34 mouse cellular contexts compared by ENCODE assay signal in genomic region chr7:140201090-140201489, GRCm38 (mm10). TPM values are rescaled to one million over a fixed set of nuclear protein-coding genes. Genes with fewer than 3 reads are reported as not detected.
DNase-seq lines count a peak whose midpoint lies in the region; ATAC-seq and TF ChIP-seq lines count a peak whose summit lies in the region.
"Had no signal": no experiment of that assay in that cellular context is flagged by ENCODE, and none has a peak within 500 bp of the region (broad histone marks: within the 10 kb centered on the region; RNA-seq: fewer than 3 reads in every experiment).

No protein-coding gene starts in this region.

- TF ChIP-seq POLR2A in lung, adult 2 months (IDR thresholded peaks at IDR 0.05; ENCODE audit: borderline replicate concordance, extremely low read depth, low read depth, low read length), result no peak

- WGBS in liver, embryonic 12.5 days (ENCODE audit: insufficient replicate concordance), result 47% methylated on average over 4 of the region's 4 CpGs
- 46% methylated on average over 4 of the region's 4 CpGs for WGBS in liver, embryonic 14.5 days (ENCODE audit: insufficient replicate concordance)
- WGBS in lung, adult 2 months, result 79% methylated on average over 4 of the region's 4 CpGs

- H3K9ac ChIP-seq in liver, embryonic 12.5 days, result no peak overlapping the region
- H3K9ac ChIP-seq in liver, embryonic 14.5 days (replicated peaks), result no peak overlapping the region
- H3K9ac ChIP-seq: embryonic facial prominence, embryonic 13.5 days; forebrain, embryonic 13.5 days; forebrain, postnatal 0 days; heart, embryonic 12.5 days; heart, embryonic 15.5 days; hindbrain, embryonic 13.5 days had no signal

- H3K4me1 ChIP-seq in liver, embryonic 12.5 days, result peaks cover 8% of the 10 kb centered on the region
- peaks cover 0 to 10% of the 10 kb centered on the region in 2 experiments; a peak in 3 of 4 replicates for H3K4me1 ChIP-seq in liver, embryonic 14.5 days (replicated peaks; ENCODE audit: control insufficient read depth in 2 of 2, insufficient read depth in 2 of 2, low read length in 1 of 2)
- H3K4me1 ChIP-seq in lung, adult 2 months (ENCODE audit: control insufficient read depth, insufficient read depth, low read length), result no peaks in the 10 kb centered on the region
- H3K4me1 ChIP-seq: embryonic facial prominence, embryonic 10.5 days; embryonic facial prominence, embryonic 13.5 days; forebrain, embryonic 13.5 days; heart, embryonic 12.5 days; heart, embryonic 15.5 days; hindbrain, embryonic 10.5 days; hindbrain, embryonic 13.5 days had no signal

- DNase-seq in liver, result no peak
- no peak for DNase-seq in liver, embryonic 14.5 days (ENCODE audit: low read depth in 3 of 3, low spot score in 3 of 3)
- no peak for DNase-seq in lung, adult 2 months
- DNase-seq in left cerebral cortex, postnatal 4 days, result no peak
- DNase-seq: adrenal gland, adult 8-10 months; adrenal gland, postnatal 25 days; cerebellum, adult 11-12 months; cerebellum, adult 8-10 months; cerebellum, postnatal 10 days; cerebellum, postnatal 36 days; embryo, embryonic 11 days; forebrain, postnatal 0 days; gastrocnemius, adult 2 months; gastrocnemius, postnatal 14 days; heart, postnatal 10 days; heart, postnatal 36 days had no signal

- H3K9me3 ChIP-seq in liver, embryonic 12.5 days (replicated peaks), result no peaks in the 10 kb centered on the region
- no peaks in the 10 kb centered on the region for H3K9me3 ChIP-seq in liver, embryonic 14.5 days (ENCODE audit: control insufficient read depth, low read length)
- H3K9me3 ChIP-seq: embryonic facial prominence, embryonic 10.5 days; embryonic facial prominence, embryonic 13.5 days; forebrain, embryonic 13.5 days; heart, embryonic 12.5 days; heart, embryonic 15.5 days; hindbrain, embryonic 10.5 days; hindbrain, embryonic 13.5 days had no signal

- H3K36me3 ChIP-seq in liver, embryonic 12.5 days, result no peaks in the 10 kb centered on the region
- no peaks in the 10 kb centered on the region for H3K36me3 ChIP-seq in liver, embryonic 14.5 days (replicated peaks; ENCODE audit: control insufficient read depth, insufficient read depth, low read depth)
- H3K36me3 ChIP-seq: embryonic facial prominence, embryonic 10.5 days; embryonic facial prominence, embryonic 13.5 days; heart, embryonic 12.5 days; heart, embryonic 15.5 days; hindbrain, embryonic 10.5 days; hindbrain, embryonic 13.5 days had no signal

- intact Hi-C loops in left cerebral cortex, postnatal 4 days (cut with DNase I), result no loop called here

- 0 out of 2 replicates have a peak, but pooled peaks have one; percentile 50 for ATAC-seq in liver, embryonic 12.5 days
- ATAC-seq in liver, embryonic 14.5 days (ENCODE audit: insufficient read depth), result peak; percentile 56; the same call in 1 of the 2 replicates
- ATAC-seq in megakaryocyte progenitor cell, adult 5-6 weeks (replicated peaks; ENCODE audit: poor library complexity), result peak; percentile 42
- ATAC-seq: activated CD4-positive, CD25-positive, alpha-beta regulatory T cell, adult 4 months; CD4-positive, CD25-positive, alpha-beta regulatory T cell, adult 4 months; forebrain, embryonic 13.5 days; forebrain, postnatal 0 days; hindbrain, embryonic 16.5 days had no signal

- H3K27me3 ChIP-seq in liver, embryonic 12.5 days (replicated peaks), result no peaks in the 10 kb centered on the region
- H3K27me3 ChIP-seq in liver, embryonic 14.5 days (ENCODE audit: control insufficient read depth, insufficient read depth, low read length), result no peaks in the 10 kb centered on the region
- H3K27me3 ChIP-seq: embryonic facial prominence, embryonic 13.5 days; forebrain, embryonic 13.5 days; heart, embryonic 12.5 days; heart, embryonic 15.5 days; hindbrain, embryonic 13.5 days had no signal

- no peak for TF ChIP-seq CTCF in liver, embryonic 14.5 days (IDR thresholded peaks at IDR 0.05; ENCODE audit: low read depth)
- TF ChIP-seq CTCF in lung, adult 2 months (IDR thresholded peaks at IDR 0.05; ENCODE audit: insufficient read depth, low read length), result no peak

- H3K27ac ChIP-seq in liver, embryonic 12.5 days, result no peak overlapping the region
- no peak overlapping the region for H3K27ac ChIP-seq in liver, embryonic 14.5 days
- H3K27ac ChIP-seq: embryonic facial prominence, embryonic 10.5 days; embryonic facial prominence, embryonic 13.5 days; forebrain, embryonic 13.5 days; gastrocnemius, adult 2 months; heart, embryonic 15.5 days; hindbrain, embryonic 10.5 days; hindbrain, embryonic 13.5 days had no signal

- H3K4me2 ChIP-seq in liver, embryonic 12.5 days, result no peak overlapping the region
- H3K4me2 ChIP-seq in liver, embryonic 14.5 days (ENCODE audit: low read depth), result no peak overlapping the region
- H3K4me2 ChIP-seq: embryonic facial prominence, embryonic 13.5 days; forebrain, embryonic 13.5 days; heart, embryonic 12.5 days; heart, embryonic 15.5 days; hindbrain, embryonic 13.5 days had no signal

- no peak for TF ChIP-seq EP300 in liver, embryonic 14.5 days (IDR thresholded peaks at IDR 0.05; ENCODE audit: low read depth)

- no peak overlapping the region for H3K4me3 ChIP-seq in liver, embryonic 12.5 days
- no peak overlapping the region for H3K4me3 ChIP-seq in liver, embryonic 14.5 days (ENCODE audit: insufficient read depth in 1 of 2, low read depth in 2 of 2, low read length in 2 of 2)
- H3K4me3 ChIP-seq in lung, adult 2 months (replicated peaks; ENCODE audit: extremely low read depth, low read depth, low read length), result no peak overlapping the region
- H3K4me3 ChIP-seq: embryonic facial prominence, embryonic 10.5 days; embryonic facial prominence, embryonic 13.5 days; erythroblast, embryonic 14.5 days; forebrain, embryonic 13.5 days; gastrocnemius, adult 2 months; heart, embryonic 12.5 days; heart, embryonic 15.5 days; hindbrain, embryonic 10.5 days; hindbrain, embryonic 13.5 days had no signal

RNA-seq across cellular contexts. Expression of gene Olfr524, which starts 4.7 kb away (rescaled TPM):
- not detected in 2 replicates for polyA plus RNA-seq in liver, embryonic 12.5 days (2016; fragmentation: Nextera tagmentation; extraction: Ambion mirVana)
- not detected in 2 replicates for polyA plus RNA-seq in liver, embryonic 14.5 days (2012; rRNA removed)
- not detected in 2 replicates for polyA plus RNA-seq in liver, embryonic 14.5 days (2014; fragmentation: Nextera tagmentation; extraction: Ambion mirVana)
- not detected in 2 replicates for total RNA-seq in megakaryocyte progenitor cell, adult 5-6 weeks (2015)
- not detected in 2 replicates for total RNA-seq in megakaryocyte progenitor cell, adult 5-6 weeks (2017)
- polyA plus RNA-seq in lung, adult 2 months (2012; rRNA removed), result not detected in 2 replicates
- not detected for total RNA-seq in left cerebral cortex, postnatal 4 days (2021)
- total RNA-seq: adrenal gland, adult 8-10 months; adrenal gland, postnatal 25 days; forebrain, postnatal 0 days; gastrocnemius, adult 2 months; gastrocnemius, postnatal 14 days; gastrocnemius, postnatal 4 days; heart, postnatal 10 days; heart, postnatal 36 days had no signal
- polyA plus RNA-seq: brain, embryonic 14.5 days; C2C12; CD4-positive, CD25-positive, alpha-beta regulatory T cell, adult 4 months; cortical plate, adult 2 months; embryonic facial prominence, embryonic 10.5 days; embryonic facial prominence, embryonic 13.5 days; erythroblast, embryonic 14.5 days; forebrain, embryonic 13.5 days; forebrain, postnatal 0 days; frontal cortex, adult 2 months; heart, embryonic 12.5 days; hindbrain, embryonic 10.5 days; hindbrain, embryonic 13.5 days; hindbrain, embryonic 16.5 days had no signal

RNA-seq across cellular contexts. Expression of gene Cd163l1, which starts 17.0 kb away (rescaled TPM):
- 0.08 TPM in 1 of 2 replicates, not detected in the other for polyA plus RNA-seq in liver, embryonic 12.5 days (2016; fragmentation: Nextera tagmentation; extraction: Ambion mirVana)
- 0.03 and 0.07 TPM in 2 replicates for polyA plus RNA-seq in liver, embryonic 14.5 days (2012; rRNA removed)
- polyA plus RNA-seq in liver, embryonic 14.5 days (2014; fragmentation: Nextera tagmentation; extraction: Ambion mirVana), result not detected in 2 replicates
- not detected in 2 replicates for total RNA-seq in megakaryocyte progenitor cell, adult 5-6 weeks (2015)
- total RNA-seq in megakaryocyte progenitor cell, adult 5-6 weeks (2017), result 0.21 TPM in 1 of 2 replicates, not detected in the other
- 1.7 and 2.8 TPM in 2 replicates for polyA plus RNA-seq in lung, adult 2 months (2012; rRNA removed)
- under 1 TPM; 0.32 to 0.58 TPM for total RNA-seq in left cerebral cortex, postnatal 4 days (2021)
- total RNA-seq: adrenal gland, adult 8-10 months; adrenal gland, postnatal 25 days; forebrain, postnatal 0 days; gastrocnemius, adult 2 months; gastrocnemius, postnatal 14 days; heart, postnatal 10 days; heart, postnatal 36 days had no signal
- polyA plus RNA-seq: brain, embryonic 14.5 days; C2C12; CD4-positive, CD25-positive, alpha-beta regulatory T cell, adult 4 months; embryonic facial prominence, embryonic 10.5 days; embryonic facial prominence, embryonic 13.5 days; erythroblast, embryonic 14.5 days; forebrain, embryonic 13.5 days; forebrain, postnatal 0 days; heart, embryonic 12.5 days; hindbrain, embryonic 10.5 days; hindbrain, embryonic 13.5 days; hindbrain, embryonic 16.5 days had no signal

RNA-seq across cellular contexts. Expression of gene Olfr523, which starts 28.1 kb away (rescaled TPM):
- not detected in 2 replicates for polyA plus RNA-seq in liver, embryonic 12.5 days (2016; fragmentation: Nextera tagmentation; extraction: Ambion mirVana)
- polyA plus RNA-seq in liver, embryonic 14.5 days (2012; rRNA removed), result not detected in 2 replicates
- not detected in 2 replicates for polyA plus RNA-seq in liver, embryonic 14.5 days (2014; fragmentation: Nextera tagmentation; extraction: Ambion mirVana)
- total RNA-seq in megakaryocyte progenitor cell, adult 5-6 weeks (2015), result not detected in 2 replicates
- not detected in 2 replicates for total RNA-seq in megakaryocyte progenitor cell, adult 5-6 weeks (2017)
- polyA plus RNA-seq in lung, adult 2 months (2012; rRNA removed), result not detected in 2 replicates
- not detected for total RNA-seq in left cerebral cortex, postnatal 4 days (2021)
- total RNA-seq: adrenal gland, adult 8-10 months; adrenal gland, postnatal 25 days; forebrain, postnatal 0 days; gastrocnemius, adult 2 months; gastrocnemius, postnatal 14 days; gastrocnemius, postnatal 4 days; heart, postnatal 10 days; heart, postnatal 36 days had no signal
- polyA plus RNA-seq: activated CD4-positive, CD25-positive, alpha-beta regulatory T cell, adult 4 months; brain, embryonic 14.5 days; C2C12; CD4-positive, CD25-positive, alpha-beta regulatory T cell, adult 4 months; cortical plate, adult 2 months; embryonic facial prominence, embryonic 10.5 days; embryonic facial prominence, embryonic 13.5 days; erythroblast, embryonic 14.5 days; forebrain, embryonic 13.5 days; forebrain, postnatal 0 days; heart, embryonic 12.5 days; heart, embryonic 15.5 days; hindbrain, embryonic 10.5 days; hindbrain, embryonic 13.5 days; hindbrain, embryonic 16.5 days had no signal

RNA-seq across cellular contexts. Expression of gene Olfr522, which starts 36.5 kb away (rescaled TPM):
- polyA plus RNA-seq in liver, embryonic 12.5 days (2016; fragmentation: Nextera tagmentation; extraction: Ambion mirVana), result not detected in 2 replicates
- not detected in 2 replicates for polyA plus RNA-seq in liver, embryonic 14.5 days (2012; rRNA removed)
- polyA plus RNA-seq in liver, embryonic 14.5 days (2014; fragmentation: Nextera tagmentation; extraction: Ambion mirVana), result not detected in 2 replicates
- total RNA-seq in megakaryocyte progenitor cell, adult 5-6 weeks (2015), result not detected in 2 replicates
- not detected in 2 replicates for total RNA-seq in megakaryocyte progenitor cell, adult 5-6 weeks (2017)
- not detected in 2 replicates for polyA plus RNA-seq in lung, adult 2 months (2012; rRNA removed)
- total RNA-seq in left cerebral cortex, postnatal 4 days (2021), result not detected
- total RNA-seq: adrenal gland, adult 8-10 months; adrenal gland, postnatal 25 days; forebrain, postnatal 0 days; gastrocnemius, adult 2 months; gastrocnemius, postnatal 14 days; gastrocnemius, postnatal 4 days; heart, postnatal 10 days; heart, postnatal 36 days had no signal
- polyA plus RNA-seq: activated CD4-positive, CD25-positive, alpha-beta regulatory T cell, adult 4 months; brain, embryonic 14.5 days; C2C12; CD4-positive, CD25-positive, alpha-beta regulatory T cell, adult 4 months; cortical plate, adult 2 months; embryonic facial prominence, embryonic 10.5 days; embryonic facial prominence, embryonic 13.5 days; erythroblast, embryonic 14.5 days; forebrain, embryonic 13.5 days; forebrain, postnatal 0 days; frontal cortex, adult 2 months; heart, embryonic 12.5 days; heart, embryonic 15.5 days; hindbrain, embryonic 10.5 days; hindbrain, embryonic 13.5 days; hindbrain, embryonic 16.5 days had no signal

RNA-seq across cellular contexts. Expression of gene 5830411N06Rik, which starts 46.0 kb away (rescaled TPM):
- polyA plus RNA-seq in liver, embryonic 12.5 days (2016; fragmentation: Nextera tagmentation; extraction: Ambion mirVana), result not detected in 2 replicates
- polyA plus RNA-seq in liver, embryonic 14.5 days (2012; rRNA removed), result not detected in 2 replicates
- polyA plus RNA-seq in liver, embryonic 14.5 days (2014; fragmentation: Nextera tagmentation; extraction: Ambion mirVana), result not detected in 2 replicates
- not detected in 2 replicates for total RNA-seq in megakaryocyte progenitor cell, adult 5-6 weeks (2015)
- not detected in 2 replicates for total RNA-seq in megakaryocyte progenitor cell, adult 5-6 weeks (2017)
- 0.58 and 0.78 TPM in 2 replicates for polyA plus RNA-seq in lung, adult 2 months (2012; rRNA removed)
- total RNA-seq in left cerebral cortex, postnatal 4 days (2021), result not detected
- total RNA-seq: adrenal gland, postnatal 25 days; forebrain, postnatal 0 days; gastrocnemius, adult 2 months; gastrocnemius, postnatal 14 days; gastrocnemius, postnatal 4 days; heart, postnatal 10 days; heart, postnatal 36 days had no signal
- polyA plus RNA-seq: brain, embryonic 14.5 days; C2C12; cortical plate, adult 2 months; embryonic facial prominence, embryonic 10.5 days; embryonic facial prominence, embryonic 13.5 days; erythroblast, embryonic 14.5 days; forebrain, embryonic 13.5 days; forebrain, postnatal 0 days; heart, embryonic 12.5 days; hindbrain, embryonic 10.5 days; hindbrain, embryonic 13.5 days; hindbrain, embryonic 16.5 days had no signal
